Mouse (Mus musculus): ENCODE measurements at regions not wholly inside any gene's neighbourhood (a gene's known extent, or its start where the extent isn't known, plus 50 kb on each side); places are given as distances from the start of the nearest gene placed in this dataset.

DNA sequence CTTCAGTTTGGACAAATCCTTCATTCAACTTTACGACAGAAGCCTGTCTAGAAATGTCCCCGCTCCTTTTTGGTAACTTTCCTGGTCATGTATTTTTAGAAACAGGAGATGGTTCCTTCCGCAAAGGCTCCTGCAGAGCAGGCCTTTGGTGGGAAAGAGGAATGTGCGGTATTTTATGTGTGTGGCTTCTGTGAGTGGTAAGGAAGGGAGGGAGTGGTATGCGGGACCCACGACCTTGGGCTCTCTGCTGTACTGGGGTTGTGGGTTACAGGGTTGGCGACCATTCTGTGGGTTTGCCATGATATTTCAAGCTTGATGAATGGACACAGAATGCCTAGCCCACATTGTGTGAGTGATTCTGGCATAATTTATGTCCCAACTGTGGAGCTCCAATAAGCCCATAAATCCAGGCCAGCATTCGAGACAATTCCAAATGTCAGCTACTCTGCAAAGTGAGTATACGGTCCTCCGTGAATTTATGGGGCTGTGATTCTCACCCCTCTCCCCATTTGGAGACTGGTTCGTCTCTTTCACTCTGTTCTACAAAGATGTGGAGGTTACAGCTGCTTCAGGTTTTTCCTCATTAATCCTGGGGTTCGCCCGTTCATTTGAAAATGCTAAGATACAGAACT is 109.3 kb upstream of the Rxfp2 start:
- DNase-seq: no peak

DNA sequence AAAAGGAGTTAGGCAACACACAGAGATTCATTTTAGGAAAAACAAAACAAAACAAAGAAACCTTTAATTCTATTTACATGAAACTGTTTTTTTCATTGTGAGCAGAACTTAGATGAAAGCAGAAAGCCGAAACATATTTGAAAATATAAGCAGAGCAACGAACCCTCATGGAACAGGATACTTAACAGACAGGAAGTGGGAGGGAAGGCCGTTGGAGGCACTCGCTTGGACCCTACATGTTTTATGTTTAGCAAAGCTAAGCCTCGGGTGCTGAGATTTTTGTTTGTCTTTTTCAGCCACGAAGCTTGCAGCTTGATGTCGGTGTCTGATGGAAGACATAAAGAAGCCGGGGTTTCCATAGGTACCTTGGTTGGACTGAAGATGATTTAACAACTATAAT is 108.5 kb upstream of the Rxfp2 start:
- no peak for DNase-seq

DNA sequence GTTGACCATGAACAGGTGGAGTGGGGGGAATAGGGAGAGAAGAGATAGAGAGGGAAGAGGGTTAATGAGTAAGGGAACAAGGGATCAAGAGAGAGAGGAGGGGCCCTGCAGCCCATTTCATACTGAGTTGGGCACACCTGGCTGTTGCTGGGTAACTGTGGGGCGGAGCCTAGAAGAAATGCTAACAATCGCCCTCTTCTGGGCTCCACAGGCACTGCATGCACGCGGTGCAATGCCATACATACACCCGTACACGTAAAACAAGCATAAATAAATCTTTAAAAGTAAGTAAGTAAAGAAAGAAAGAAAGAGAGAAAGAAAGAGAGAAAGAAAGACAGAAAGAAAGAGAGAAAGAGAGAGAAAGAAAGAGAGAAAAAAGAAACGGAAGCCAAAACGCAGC is 106.5 kb upstream of the Rxfp2 start:
- DNase-seq: no peak

DNA sequence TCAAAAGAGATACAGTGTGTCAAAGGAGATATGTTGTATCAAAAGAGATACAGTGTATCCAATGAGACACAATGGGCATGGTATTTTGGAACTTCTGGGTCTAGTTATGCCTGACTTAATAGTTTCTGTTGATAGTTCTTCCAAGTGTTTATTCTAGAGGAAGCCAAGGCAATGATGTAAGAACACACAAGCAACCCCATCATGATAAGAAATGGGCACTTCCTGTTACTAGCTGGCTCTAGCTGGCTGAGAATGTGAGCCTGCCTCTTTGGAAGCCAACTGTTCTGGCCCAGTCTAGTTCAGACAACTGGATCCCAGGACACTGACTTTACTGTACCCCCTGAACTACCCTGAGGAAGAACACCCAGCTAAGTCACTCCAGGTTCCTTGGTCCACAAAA is 102.7 kb upstream of the Rxfp2 start:
- DNase-seq: no peak

DNA sequence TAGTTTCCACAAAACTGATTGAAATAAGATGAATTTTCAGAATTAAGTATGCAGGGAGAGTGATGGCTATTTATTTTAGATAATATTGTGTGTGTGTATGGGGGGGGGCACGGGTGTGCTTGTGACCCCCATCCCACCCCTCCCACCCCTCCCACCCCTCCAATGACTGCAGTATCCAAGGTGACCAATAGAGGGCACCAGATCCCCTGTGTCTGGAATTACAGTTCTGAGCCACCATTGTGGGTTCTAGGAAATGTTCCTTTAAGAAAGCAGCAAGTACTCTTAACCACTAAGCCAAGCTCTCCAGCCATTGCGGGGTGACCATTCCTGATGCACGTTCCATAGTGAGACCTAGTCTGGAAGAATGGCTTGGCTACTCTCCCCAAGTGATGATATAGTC is 101.1 kb upstream of the Rxfp2 start:
- no peak for DNase-seq

DNA sequence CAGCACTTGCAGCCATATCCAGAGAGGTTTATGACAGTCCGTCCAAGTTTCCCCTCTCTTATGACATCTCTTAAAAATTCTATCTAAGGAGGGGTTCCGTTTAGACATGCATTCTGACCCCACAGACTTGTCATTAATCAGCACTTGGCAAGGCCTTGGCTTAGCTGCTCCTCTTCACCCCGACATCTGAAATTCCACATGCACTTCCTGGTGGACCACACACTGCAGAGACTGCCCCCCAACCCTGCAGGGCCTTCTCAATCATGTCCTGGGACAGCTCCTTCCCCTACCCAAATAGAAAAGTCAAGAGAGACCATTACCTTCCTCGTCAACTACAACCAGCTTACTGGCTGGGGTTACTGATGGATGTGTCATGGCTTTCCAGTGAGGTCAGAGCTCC is 99.4 kb upstream of the Rxfp2 start:
- DNase-seq: no peak

DNA sequence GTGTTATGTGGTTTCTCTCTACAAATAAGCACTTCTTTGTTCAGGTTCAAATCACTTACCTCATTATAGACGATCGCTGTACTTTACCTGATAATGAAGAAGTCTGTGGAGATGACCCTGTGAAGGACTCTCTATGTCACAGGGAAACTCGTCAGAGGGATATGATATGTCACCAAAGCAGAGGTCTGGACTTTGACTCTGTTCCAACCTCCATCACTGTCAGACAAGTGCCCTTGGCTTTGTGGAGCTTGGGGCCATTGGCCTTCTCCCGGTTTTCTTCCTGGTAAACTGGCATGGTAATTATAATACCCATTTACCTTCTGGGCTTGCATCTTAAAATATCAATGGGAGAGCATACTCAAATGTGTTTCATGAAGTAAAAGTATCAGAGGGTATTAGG is 98.1 kb upstream of the Rxfp2 start:
- DNase-seq: no peak

DNA sequence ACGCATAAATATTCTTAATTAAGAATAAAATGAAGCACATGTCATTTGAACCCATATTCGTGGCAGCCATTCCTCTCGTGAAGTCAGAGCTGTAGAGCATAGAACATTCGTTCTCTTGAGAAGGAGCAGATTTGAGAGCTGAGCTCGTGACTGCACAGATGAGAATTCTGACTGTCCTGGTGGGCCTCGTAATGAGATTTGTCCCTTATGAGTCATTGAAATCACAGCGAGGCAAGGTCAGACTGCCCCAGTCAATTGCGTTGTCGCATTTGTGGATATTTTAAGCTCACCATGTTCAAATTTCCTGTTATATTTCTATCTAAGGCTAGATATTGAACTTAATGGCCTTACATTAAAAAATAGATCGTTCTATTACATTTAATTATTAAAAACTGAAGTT is 94.0 kb upstream of the Rxfp2 start:
- DNase-seq: no peak

DNA sequence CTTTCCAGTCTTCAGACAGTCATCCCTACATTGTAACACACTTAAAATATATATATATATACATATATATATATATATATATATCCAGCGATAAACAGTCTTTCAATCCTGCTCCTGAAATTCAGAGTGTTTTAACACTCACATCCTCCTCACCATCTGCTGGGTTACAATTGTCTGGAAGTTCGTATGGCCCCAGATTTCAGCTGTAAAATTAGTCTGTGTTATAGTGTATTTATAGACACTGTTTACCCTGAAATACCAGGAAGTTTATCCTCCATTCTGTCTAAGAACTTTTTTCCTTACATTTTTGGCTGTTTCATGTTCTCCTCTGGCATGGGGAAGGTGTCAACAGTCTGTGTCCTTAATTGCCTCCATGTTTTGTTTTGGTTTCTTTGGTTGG is 91.7 kb upstream of the Rxfp2 start:
- no peak for DNase-seq

DNA sequence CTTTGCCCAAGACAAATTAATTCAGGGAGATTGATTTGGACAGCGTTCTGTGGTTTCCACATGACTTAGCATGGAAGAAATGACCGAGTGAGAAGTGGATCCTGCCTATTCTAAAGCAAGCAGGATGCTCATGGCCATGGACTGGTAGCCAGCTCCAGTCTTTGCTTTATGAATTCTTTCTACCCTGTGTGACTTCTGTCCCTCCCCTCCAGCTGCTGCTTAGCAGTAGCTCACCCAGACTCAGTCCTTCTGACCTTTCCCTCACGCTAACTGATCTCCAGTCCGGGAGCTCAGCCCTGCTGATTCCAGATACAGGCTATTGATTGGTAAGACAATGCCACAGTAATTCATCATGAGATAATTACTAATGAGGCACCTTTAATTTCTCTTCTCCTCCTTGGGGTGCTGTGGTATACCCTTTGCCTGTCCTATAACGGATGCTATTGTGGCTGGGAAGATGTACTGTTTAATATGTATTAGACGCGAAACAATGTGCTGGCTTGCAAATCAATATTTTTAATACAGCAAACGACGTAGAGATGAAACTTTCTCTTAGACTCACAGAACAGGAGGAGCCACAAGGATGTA is 86.8 kb upstream of the Rxfp2 start:
- DNase-seq: no peak

DNA sequence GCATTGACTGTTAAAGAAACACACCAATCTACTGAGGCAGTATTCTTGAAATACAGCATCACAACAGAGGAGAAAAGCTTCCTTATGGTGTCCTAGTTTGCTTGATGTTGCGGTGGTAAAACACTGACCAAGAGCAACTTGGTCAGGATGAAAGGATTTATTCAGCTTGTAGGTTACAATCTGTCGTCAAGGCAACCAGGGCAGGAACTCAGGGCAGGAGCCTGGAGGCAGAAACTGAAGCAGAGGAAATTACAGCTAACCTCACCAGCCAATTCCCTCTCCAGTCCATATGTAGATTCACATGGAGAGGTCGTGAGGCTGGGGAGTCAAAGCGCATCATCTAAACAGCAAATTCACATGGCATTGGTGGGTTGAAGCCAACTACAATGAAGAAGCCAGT is 86.3 kb upstream of the Rxfp2 start:
- no peak for DNase-seq

DNA sequence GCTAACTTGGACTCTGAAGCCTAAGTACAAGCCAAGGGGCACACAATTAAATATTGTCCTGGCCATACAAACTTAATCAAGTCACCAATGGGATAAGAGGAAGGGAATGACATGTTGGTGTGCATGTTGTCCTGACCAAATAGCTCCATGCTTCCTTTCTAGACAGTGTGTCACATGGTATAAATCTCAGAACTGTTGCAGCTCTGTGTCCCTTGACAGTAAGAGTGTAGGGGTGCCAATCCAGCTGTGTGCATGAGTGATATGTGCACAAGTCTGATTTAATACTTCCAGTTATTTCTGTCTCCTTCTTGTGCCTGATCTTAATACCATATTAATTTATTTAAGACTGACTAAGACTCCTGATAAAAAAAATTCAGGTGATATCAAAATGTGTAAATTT is 72.8 kb upstream of the Rxfp2 start:
- DNase-seq: no peak

DNA sequence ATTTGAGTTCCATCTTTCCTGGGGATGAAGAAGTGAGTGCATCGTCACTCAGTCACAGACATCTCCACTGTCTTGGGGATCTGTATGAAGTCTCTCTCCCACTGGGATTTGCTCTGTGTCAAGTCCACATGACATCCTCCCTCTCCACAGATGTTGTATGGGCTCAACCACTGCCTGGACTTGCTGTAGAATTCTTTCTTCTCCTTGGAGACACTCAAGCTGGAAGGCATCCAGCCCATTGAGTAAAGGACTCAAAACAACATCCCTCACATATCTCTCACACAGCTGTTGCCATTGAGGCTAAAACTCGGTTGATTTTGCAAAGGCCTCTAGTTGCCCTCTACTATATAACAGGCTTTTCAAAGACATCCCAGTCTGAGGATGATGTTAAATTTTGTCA is 71.0 kb upstream of the Rxfp2 start:
- no peak for DNase-seq

DNA sequence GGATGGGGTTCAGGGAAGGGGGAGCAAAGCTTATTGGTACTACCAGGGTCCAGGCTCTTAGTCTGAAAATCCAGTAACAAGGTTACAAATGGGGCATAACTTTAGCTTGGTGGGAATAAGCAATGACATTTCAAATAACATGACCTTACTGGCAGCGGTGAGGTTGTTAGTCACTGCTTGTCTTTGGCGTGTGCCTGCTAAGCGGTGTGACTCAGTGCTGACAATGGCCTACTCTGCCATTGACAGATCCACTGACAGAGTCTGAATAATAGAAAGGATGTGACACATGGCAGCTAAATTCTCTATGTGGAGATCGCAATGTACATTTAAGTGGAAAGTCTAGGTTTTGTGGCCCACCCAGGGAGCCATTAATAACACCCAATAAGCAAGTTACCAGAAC is 61.5 kb upstream of the Rxfp2 start:
- DNase-seq: no peak

DNA sequence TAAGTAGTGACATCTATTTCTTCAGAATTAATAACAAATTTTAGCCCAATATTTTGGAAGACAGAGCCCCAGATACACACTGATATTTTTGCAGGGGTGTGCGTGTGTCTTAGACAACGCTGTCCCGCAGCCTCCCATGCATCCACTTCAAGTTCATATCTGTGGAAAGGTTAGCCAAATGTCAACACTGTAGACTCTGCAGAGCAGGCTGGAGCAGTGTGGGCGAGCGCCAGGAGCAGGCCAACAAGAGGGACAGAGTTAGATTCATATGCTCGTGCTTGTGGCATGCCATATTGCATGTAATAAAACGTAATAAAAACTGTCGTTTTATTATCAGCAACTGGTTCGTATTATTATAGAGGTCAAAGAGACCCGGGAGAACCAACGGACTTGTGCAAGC is 57.3 kb upstream of the Rxfp2 start:
- DNase-seq: no peak

DNA sequence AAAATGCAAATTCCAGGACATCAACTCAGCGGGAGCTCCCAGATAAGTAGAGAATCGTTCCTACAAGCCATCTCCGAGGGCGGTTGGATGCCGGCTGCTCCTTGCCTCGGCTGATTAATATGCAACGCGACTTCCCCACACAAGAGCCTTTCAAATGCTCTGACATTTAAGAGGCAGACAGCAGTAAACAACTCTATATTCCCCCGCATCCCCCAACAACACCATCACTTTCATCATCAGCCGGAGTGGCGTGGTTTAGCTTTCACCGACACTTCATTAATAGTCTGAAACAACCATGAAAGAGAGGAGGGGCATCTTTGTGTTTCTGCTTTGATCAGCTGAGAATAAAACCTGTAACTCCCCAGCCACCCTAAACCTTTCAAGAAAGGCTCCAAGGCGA is 53.7 kb upstream of the Rxfp2 start:
- no peak for DNase-seq
